Mouse (Mus musculus) myocyte (in vitro differentiated cells): ENCODE data around the gene Fam110a.
A peak's percentile ranks its signal among the peaks of the same experiment; 100 is the strongest.

Experiments used
- CEBPB ChIP-seq: IDR thresholded peaks from 2 replicates; pipeline ENCODE4 v1.6.1; 2011; ENCODE audit warnings: mild to moderate bottlenecking, moderate library complexity; ENCODE audit not compliant: poor library complexity, insufficient read depth, severe bottlenecking
- E2F4 ChIP-seq: IDR thresholded peaks from one replicate; pipeline ENCODE4 v1.6.1; 2011; ENCODE audit warnings: mild to moderate bottlenecking, control low read depth, moderate library complexity; ENCODE audit not compliant: insufficient read depth
- MAX ChIP-seq: IDR thresholded peaks from one replicate; pipeline ENCODE4 v1.6.1; 2011; ENCODE audit warnings: low read depth, mild to moderate bottlenecking, control low read depth
- MYOD1 ChIP-seq, 3 experiments: IDR thresholded peaks; one replicate each; pipeline ENCODE4 v1.6.1; 2011; ENCODE audit warnings: control low read depth in 2 of 3, low read depth in 2 of 3, mild to moderate bottlenecking in 2 of 3, moderate library complexity in 1 of 3; ENCODE audit not compliant: insufficient read length in 2 of 3, control insufficient read depth in 1 of 3
- POLR2A ChIP-seq: IDR thresholded peaks from one replicate; pipeline ENCODE4 v1.6.1; 2011; ENCODE audit warnings: low read depth, mild to moderate bottlenecking, control low read depth, moderate library complexity; ENCODE audit not compliant: insufficient read length
- POLR2AphosphoS2 ChIP-seq: IDR thresholded peaks from one replicate; pipeline ENCODE4 v1.6.1; 2011; ENCODE audit warnings: low read depth, control low read depth; ENCODE audit not compliant: insufficient read length
- SRF ChIP-seq: IDR thresholded peaks from one replicate; pipeline ENCODE4 v1.6.1; 2011; ENCODE audit warnings: low read depth; ENCODE audit not compliant: control insufficient read depth, insufficient read length
- TCF12 ChIP-seq: IDR thresholded peaks from one replicate; pipeline ENCODE4 v1.6.1; 2011; ENCODE audit warnings: mild to moderate bottlenecking, control low read depth; ENCODE audit not compliant: poor library complexity, insufficient read depth, severe bottlenecking
- USF1 ChIP-seq: IDR thresholded peaks from one replicate; pipeline ENCODE4 v1.6.1; 2011; ENCODE audit warnings: low read depth, mild to moderate bottlenecking, control low read depth, moderate library complexity

- no peak for TF ChIP-seq MAX
- TF ChIP-seq POLR2A, result no peak
- TF ChIP-seq E2F4, result no peak
- peak; percentile 88 to 97 (median 96) for TF ChIP-seq MYOD1 (IDR thresholded peaks at IDR 0.05; ENCODE audit: control insufficient read depth in 1 of 3, insufficient read length in 2 of 3, low read depth in 2 of 3)
- no peak for TF ChIP-seq USF1
- TF ChIP-seq CEBPB, result no peak
- peak; percentile 76 for TF ChIP-seq TCF12
- no peak for TF ChIP-seq POLR2AphosphoS2
- no peak for TF ChIP-seq SRF
Measured at GRCm38 (mm10) chr2:151981268-151981667, 1.2 kb upstream of the Fam110a start.
